Mouse (Mus musculus) embryonic fibroblast, embryonic 13.5 days (primary cell): ENCODE measurements around the gene Tex46.

Experiments used
- CTCF ChIP-seq: IDR thresholded peaks from 2 replicates; pipeline ENCODE4 v1.5.1; 2011; ENCODE audit warnings: mild to moderate bottlenecking, control low read depth, low read length, moderate library complexity, borderline replicate concordance; ENCODE audit not compliant: insufficient read depth
- POLR2A ChIP-seq: IDR thresholded peaks from 2 replicates; pipeline ENCODE4 v1.6.1; 2011; ENCODE audit warnings: low read depth, mild to moderate bottlenecking, control low read depth, low read length, moderate library complexity

DNA sequence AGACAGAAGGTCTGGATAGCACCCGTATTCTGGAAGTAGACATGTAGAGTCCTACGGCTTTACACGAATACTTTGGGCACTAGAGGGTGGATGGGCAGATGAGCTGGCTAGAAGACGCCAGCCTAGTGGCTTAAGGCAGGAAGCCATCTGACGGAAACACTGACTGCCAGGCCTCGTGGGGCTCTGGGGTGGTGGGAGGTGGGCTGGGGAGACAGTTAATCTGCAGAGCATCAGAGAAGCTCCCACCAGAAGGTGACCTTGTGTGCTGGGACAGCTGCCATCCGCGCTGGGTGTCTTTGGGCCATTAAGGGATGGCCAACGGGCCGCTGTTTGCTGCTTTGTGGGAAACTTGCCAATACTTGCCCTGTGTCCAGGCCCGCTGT is 42.3 kb downstream of the Tex46 start:
- TF ChIP-seq CTCF (no peak), POLR2A (no peak)
